Mouse (Mus musculus) layer of hippocampus, postnatal 14 days (tissue): ENCODE data around the gene Slco1a6. TPM values are rescaled to one million over a fixed set of nuclear protein-coding genes. Genes with fewer than 3 reads are reported as not detected.

Experiments used
- DNase-seq, 2 experiments: peaks; one replicate each; pipeline ENCODE4 v3.0.0; 2021 to 2022; ENCODE audit warnings: low spot score in 2 of 2, mixed read lengths in 1 of 2
- total RNA-seq, 2 experiments: library from RNA; stranded (reverse); gene quantifications; 2 replicates each; pipeline ENCODE4 v1.2.3; 2021

Gene Slco1a6
- total RNA-seq, 2 experiments from 2014 or later = 1.4 TPM; not detected in 1

GRCm38 (mm10) chr6:142040306-142041175, 167.8 kb downstream of the Slco1a6 start:
- DNase-seq = peak; percentile 18 to 28

DNA sequence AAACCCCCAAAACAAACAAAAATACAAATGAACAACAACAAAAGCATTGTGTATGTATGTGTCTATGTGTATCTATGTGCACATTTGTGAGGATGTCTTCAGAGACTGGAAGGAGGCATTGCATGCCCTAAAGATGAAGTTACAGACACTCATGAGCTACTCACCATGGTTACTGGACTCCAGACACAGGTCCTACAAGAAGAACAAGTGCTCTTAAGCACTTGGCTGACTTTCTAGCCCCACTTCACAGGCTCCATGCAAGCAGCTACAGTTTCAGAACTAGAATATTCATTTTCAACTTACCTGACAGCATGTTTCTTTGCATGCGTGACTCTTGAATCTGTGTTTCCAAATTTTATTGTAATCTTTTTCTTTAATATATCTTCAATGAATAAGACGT, 172.6 kb downstream of the Slco1a6 start:
- DNase-seq = no peak

Other genes starting within 250 kb of the Slco1a6 start
- not detected for gene Gm6614, start 197.1 kb downstream of the Slco1a6 start, total RNA-seq
- not detected for gene Iapp, start 89.9 kb upstream of the Slco1a6 start, total RNA-seq
- under 1 TPM in 1 of 2 experiments, not detected in 1; 0.16 TPM for gene Slco1a5, start 114.5 kb upstream of the Slco1a6 start, total RNA-seq
- 10 to 100 TPM; 10.9 to 13.0 TPM for gene Pyroxd1, start 137.1 kb upstream of the Slco1a6 start, total RNA-seq
- 10 to 100 TPM; 22.2 to 25.2 TPM for gene Recql, start 178.6 kb upstream of the Slco1a6 start, total RNA-seq
- 10 to 100 TPM; 26.7 to 27.5 TPM for gene Golt1b, start 178.7 kb upstream of the Slco1a6 start, total RNA-seq
- gene Spx, start 204.9 kb upstream of the Slco1a6 start, total RNA-seq = 1 to 10 TPM; 1.4 to 1.7 TPM